Mouse (Mus musculus) hindbrain, embryonic 10.5 days (tissue): ENCODE measurements around the gene Cdca3. TPM values are rescaled to one million over a fixed set of nuclear protein-coding genes. Genes with fewer than 3 reads are reported as not detected.

Experiments used
- DNase-seq: peaks from one replicate; pipeline ENCODE4 v3.0.0-alpha.2; 2017; ENCODE audit warnings: low spot score
- H3K27ac ChIP-seq: fragments of 300-500 bp; sonication (generic); 2 replicates; pipeline ENCODE4 v1.5.1; 2016; ENCODE audit warnings: mild to moderate bottlenecking, moderate library complexity
- H3K27me3 ChIP-seq: fragments of 300-500 bp; sonication (generic); 2 replicates; pipeline ENCODE4 v1.6.1; 2016; ENCODE audit warnings: mild to moderate bottlenecking; ENCODE audit not compliant: poor library complexity, insufficient read depth, severe bottlenecking
- H3K36me3 ChIP-seq: fragments of 300-500 bp; sonication (generic); 2 replicates; pipeline ENCODE4 v1.6.1; 2016; ENCODE audit warnings: mild to moderate bottlenecking, moderate library complexity
- H3K4me1 ChIP-seq: fragments of 300-500 bp; sonication (generic); replicated peaks from 2 replicates; pipeline ENCODE4 v1.6.1; 2016; ENCODE audit warnings: mild to moderate bottlenecking
- H3K4me3 ChIP-seq: fragments of 300-500 bp; sonication (generic); 2 replicates; pipeline ENCODE4 v1.5.1; 2016; ENCODE audit warnings: mild to moderate bottlenecking, moderate library complexity
- H3K9me3 ChIP-seq: fragments of 300-500 bp; sonication (generic); 2 replicates; pipeline ENCODE4 v1.6.1; 2016; ENCODE audit warnings: mild to moderate bottlenecking, moderate library complexity
- WGBS: fragments of 180-500 bp; shearing (Covaris S2); methylation state at CpG from one replicate; pipeline ENCODE4 v1.1.7; 2016; 5-methylcytosine and 5-hydroxymethylcytosine counted together
- polyA plus RNA-seq: library from polyadenylated mRNA; unstranded; fragments of >200 nt; fragmentation: Nextera tagmentation; extraction: Ambion mirVana; gene quantifications from 2 replicates; pipeline ENCODE4 v1.2.1, GENCODE M21; 2016

The Cdca3 gene
- polyA plus RNA-seq, 1 experiment from 2014 or later, result 232 TPM

DNA sequence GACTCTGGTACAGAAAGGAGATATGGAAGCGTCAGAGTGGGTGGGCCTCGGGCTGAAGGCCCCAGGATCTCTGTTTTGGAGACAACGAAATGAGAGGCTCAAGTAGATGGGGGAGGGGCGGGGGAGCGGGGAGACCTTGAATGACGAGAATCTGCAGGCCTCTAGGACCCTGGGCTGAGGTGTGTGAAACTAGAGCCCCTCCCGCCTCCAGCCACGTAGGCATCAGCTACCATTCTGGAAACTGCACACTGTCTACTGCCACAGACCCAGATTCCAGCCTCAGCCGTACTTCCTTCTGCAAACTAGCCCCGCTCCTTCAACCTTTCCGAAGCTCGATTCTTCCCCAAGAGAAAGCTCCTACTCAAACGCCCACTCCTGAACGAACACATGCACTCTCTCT, 27.0 kb downstream of the Cdca3 start:
- Histone ChIP-seq H3K4me3 (peak overlapping the region; percentile 86), H3K27ac (peak overlapping the region; percentile 97), H3K4me1 (peaks cover 61% of the 10 kb centered on the region), H3K27me3 (peaks cover 31% of the 10 kb centered on the region), H3K36me3 (peaks cover 18% of the 10 kb centered on the region), H3K9me3 (no peaks in the 10 kb centered on the region)
- 8% methylated on average over 14 of the region's 14 CpGs for WGBS
- DNase-seq, result peak; percentile 71

DNA sequence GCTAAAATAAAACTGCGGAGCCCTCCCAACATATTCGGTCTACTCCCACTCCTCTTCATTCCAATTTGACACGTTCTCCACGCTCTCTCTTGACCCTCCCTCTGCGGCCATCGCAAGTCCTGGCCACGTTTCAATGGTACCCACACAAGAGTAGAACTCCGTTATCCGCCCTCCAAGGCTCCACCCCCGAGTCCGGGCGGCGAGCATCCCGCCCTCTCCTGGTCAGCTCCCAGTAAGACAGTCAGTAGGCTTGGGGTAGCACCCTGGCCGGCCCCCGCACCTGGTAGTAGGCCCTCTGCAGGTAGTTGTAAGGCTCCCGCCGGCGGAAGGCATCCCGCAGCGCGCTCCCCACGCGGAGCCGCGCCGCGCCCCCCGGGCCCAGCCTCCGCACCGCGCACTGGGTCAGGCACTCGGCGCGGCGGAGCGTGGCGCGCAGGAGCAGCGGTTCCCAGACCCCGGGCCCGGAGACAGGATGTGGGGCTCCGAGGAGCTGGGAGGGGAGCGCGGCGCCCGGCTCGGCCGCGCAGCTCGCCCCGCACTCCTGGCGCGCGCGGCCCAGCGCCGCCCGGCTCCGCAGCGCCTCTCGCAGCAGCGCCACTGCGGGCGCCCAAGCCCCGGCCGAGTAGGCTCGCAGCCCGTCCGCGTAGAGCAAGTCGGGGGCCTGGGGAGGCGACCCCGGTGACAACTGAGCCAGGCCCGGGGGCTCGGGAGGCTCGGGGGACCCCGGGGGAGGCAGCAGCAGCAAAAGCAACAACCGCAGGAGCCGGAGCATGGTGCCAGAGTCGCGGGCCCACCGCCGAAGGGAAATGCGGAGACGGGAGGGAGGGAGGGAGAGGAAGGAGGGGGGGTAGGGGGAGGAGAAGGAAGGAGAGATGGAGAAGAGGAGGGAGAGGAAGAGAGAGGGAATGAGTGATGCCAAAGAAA, 27.8 kb downstream of the Cdca3 start, which contains the start of gene P3h3:
Gene P3h3, minus strand, starts transcription at position 837 of the 924 bp plus-strand sequence.
- peaks cover 69% of the 10 kb centered on the region for H3K4me1 ChIP-seq
- peak; percentile 89 for DNase-seq
- peaks cover 40% of the 10 kb centered on the region for H3K27me3 ChIP-seq
- H3K9me3 ChIP-seq, result no peaks in the 10 kb centered on the region
- H3K4me3 ChIP-seq, result peak within 1 kb of the TSS; percentile 86
- peaks cover 20% of the 10 kb centered on the region for H3K36me3 ChIP-seq
- peak within 1 kb of the TSS; percentile 97 for H3K27ac ChIP-seq
- WGBS, result under 1% methylated on average over 86 of the region's 86 CpGs

DNA sequence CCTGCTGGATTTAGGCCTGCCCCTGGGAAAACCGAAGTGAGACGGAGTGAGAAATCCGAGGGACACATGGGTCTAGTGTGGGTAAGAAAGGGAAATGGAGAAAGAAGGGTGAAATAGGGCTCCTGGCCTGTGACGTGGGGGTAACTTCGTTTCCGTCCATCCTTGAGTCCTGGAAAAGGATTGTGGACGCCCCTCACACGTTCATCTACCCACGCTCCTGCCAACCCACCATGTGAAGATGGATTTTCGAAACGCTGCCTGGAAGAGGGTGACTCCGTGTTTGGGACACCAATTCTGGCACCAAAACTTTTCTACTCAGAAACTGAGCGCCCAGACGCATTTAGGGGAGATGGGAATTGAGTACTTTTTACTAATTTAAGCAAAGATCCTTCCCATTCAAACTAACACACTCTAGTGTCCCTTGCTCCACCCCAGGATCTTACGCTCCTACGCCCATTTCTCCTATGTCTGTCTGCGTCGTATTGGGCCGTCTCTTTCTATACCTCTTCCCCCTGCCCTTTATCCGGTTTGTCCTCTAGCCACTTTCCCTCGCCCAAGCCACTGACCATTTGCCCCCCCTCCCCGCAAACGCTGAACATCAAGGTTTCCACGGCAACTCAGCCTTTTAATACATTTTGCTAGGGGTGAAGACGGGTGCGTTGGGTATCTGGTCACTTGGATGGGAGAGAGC, 28.6 kb downstream of the Cdca3 start:
- DNase-seq, result no peak
- WGBS, result 24% methylated on average over 26 of the region's 26 CpGs
- Histone ChIP-seq H3K36me3 (peaks cover 17% of the 10 kb centered on the region), H3K4me1 (peaks cover 77% of the 10 kb centered on the region), H3K4me3 (peak overlapping the region; percentile 86), H3K27me3 (peaks cover 48% of the 10 kb centered on the region), H3K27ac (peak overlapping the region; percentile 97), H3K9me3 (no peaks in the 10 kb centered on the region)

DNA sequence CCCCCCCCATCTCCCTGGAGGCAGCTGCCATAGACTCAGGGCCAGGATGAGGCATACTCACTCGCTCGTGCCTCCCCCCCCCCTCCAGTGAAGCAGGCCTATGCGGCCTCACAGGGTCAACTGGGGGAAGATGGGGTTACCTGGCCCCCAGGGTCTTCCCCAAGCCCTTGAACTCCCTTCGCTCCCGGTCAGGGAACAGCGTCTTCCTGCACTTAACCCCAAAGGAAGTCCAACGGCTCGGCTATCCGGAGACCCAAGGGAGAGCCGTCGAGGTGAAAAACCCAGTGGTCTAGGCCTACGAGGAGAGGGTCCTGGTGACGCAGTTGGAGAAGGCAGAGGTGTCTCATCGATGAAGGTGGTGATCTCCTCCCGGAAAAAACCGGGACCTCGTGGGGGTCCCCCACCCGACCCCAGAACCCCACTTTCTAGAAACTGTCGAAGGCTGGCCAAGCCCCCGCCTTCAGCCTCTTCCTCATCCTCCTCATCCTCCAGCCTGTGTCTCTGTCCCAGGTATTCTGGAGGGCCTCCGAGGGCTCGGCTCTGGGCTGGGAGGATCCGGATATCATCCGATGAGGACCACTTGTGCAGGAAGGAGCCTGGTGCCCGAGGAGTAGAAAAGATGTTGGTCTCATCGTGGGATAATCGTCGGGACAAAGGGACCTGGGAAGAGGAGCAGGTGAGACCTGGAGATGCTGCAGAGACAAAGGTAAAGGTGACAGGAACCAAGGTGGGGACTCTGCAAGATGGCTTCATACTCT, 29.4 kb downstream of the Cdca3 start:
- H3K4me3 ChIP-seq, result peak overlapping the region; percentile 86; the same call in 1 of the 2 replicates
- H3K27ac ChIP-seq, result 0 out of 2 replicates have a peak overlapping the region, but pooled peaks have one; percentile 23
- no peaks in the 10 kb centered on the region for H3K9me3 ChIP-seq
- H3K36me3 ChIP-seq, result peaks cover 10% of the 10 kb centered on the region; the same call in 1 of the 2 replicates
- peaks cover 52% of the 10 kb centered on the region for H3K27me3 ChIP-seq
- peaks cover 85% of the 10 kb centered on the region for H3K4me1 ChIP-seq
- DNase-seq, result no peak
- 76% methylated on average over 28 of the region's 28 CpGs for WGBS

DNA sequence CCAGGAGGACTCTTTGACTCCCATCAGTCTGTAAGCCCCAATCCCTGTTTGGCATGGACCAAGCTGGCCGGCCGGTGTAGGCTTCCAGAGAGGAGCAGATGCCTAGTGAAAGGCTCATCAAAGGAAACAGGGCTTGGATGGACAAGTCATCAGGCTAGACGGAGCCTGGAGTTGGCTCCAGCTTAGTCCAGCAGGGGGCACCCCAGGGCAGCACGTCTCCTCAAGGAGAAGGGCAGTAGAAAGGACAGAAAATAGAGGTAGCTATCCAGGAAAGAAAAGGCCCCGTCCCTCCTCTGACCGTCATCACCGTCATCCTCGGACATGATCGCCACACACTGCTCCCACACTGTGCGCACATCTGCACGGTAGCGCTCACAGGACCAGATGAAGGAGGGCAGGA, 30.4 kb downstream of the Cdca3 start:
- Histone ChIP-seq H3K4me1 (peaks cover 91% of the 10 kb centered on the region), H3K27ac (peak overlapping the region; percentile 66), H3K4me3 (peak overlapping the region; percentile 14), H3K36me3 (peaks cover 5% of the 10 kb centered on the region; the same call in 1 of the 2 replicates), H3K27me3 (peaks cover 57% of the 10 kb centered on the region), H3K9me3 (no peaks in the 10 kb centered on the region)
- DNase-seq, result peak; percentile 91
- 10% methylated on average over 12 of the region's 12 CpGs for WGBS

DNA sequence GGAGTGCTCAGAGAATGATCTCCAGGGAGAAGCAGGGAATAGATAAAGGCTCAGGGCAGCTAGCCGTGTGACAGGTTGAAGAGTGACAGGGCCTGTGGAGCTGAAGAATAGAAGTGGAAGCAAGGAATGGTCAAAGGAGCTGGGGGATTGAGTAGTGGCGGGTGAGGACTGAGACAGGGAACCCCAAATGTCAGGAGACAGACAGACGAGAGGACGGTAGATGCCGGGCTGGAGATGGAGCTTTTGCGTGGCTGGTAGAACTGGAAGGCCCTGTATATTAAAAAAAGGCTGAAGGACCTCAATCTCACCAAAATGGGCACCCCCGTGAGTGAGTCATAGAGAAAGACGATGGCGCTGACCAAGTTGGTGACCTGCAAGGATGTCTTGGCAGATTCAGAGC, 31.2 kb downstream of the Cdca3 start:
- Histone ChIP-seq H3K36me3 (peaks cover 5% of the 10 kb centered on the region; the same call in 1 of the 2 replicates), H3K9me3 (no peaks in the 10 kb centered on the region), H3K27ac (0 out of 2 replicates have a peak overlapping the region, but pooled peaks have one; percentile 66), H3K27me3 (peaks cover 61% of the 10 kb centered on the region), H3K4me3 (no peak overlapping the region), H3K4me1 (peaks cover 92% of the 10 kb centered on the region)
- WGBS, result 79% methylated on average over 9 of the region's 9 CpGs
- DNase-seq, result no peak

DNA sequence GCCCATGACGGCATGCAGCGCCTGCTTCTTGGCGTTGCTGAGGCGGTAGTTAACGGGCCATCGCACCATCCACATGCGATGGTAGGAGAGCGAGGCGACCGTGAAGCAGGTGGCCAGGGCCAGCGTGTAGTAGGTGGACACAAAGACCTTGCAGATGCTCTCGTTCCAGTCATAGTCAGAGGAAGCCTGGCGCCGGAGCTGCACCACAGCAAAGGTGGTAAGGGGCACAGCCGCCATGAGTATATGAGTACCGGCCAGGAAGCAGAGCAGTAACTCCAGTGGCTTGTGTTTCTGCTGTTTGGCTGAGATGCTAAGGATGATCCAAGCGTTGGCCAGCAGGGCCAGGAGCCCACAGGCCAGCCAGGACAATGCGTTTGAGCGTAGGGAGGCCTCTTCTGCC, 31.9 kb downstream of the Cdca3 start:
- Histone ChIP-seq H3K4me3 (no peak overlapping the region), H3K36me3 (peaks cover 5% of the 10 kb centered on the region; the same call in 1 of the 2 replicates), H3K9me3 (no peaks in the 10 kb centered on the region), H3K27me3 (peaks cover 64% of the 10 kb centered on the region), H3K27ac (peak overlapping the region; percentile 94), H3K4me1 (peaks cover 93% of the 10 kb centered on the region)
- WGBS, result 80% methylated on average over 19 of the region's 19 CpGs
- DNase-seq, result no peak

DNA sequence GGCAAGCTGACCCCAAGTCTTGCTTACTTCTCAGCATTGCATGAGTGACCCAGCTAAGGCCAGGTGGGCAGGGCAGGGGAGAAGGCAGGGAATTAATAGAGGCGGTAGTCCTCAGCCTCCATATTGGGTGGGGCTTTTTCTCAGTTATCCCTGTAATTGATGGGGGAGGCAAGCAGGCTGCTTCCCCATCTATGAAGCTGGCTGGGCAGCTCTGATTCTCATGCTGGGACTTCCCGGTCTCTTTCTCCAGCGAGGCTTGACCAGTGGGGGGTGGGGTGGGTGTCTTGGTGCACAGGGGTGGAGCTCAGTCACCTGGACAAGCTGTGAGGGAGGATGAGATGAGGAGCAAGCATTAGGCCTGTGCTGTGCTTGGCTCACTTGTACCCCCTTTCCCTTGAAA, 32.5 kb downstream of the Cdca3 start:
- peak overlapping the region; percentile 71; the same call in 1 of the 2 replicates for H3K4me3 ChIP-seq
- H3K27me3 ChIP-seq, result peaks cover 70% of the 10 kb centered on the region
- H3K27ac ChIP-seq, result peak overlapping the region; percentile 94

DNA sequence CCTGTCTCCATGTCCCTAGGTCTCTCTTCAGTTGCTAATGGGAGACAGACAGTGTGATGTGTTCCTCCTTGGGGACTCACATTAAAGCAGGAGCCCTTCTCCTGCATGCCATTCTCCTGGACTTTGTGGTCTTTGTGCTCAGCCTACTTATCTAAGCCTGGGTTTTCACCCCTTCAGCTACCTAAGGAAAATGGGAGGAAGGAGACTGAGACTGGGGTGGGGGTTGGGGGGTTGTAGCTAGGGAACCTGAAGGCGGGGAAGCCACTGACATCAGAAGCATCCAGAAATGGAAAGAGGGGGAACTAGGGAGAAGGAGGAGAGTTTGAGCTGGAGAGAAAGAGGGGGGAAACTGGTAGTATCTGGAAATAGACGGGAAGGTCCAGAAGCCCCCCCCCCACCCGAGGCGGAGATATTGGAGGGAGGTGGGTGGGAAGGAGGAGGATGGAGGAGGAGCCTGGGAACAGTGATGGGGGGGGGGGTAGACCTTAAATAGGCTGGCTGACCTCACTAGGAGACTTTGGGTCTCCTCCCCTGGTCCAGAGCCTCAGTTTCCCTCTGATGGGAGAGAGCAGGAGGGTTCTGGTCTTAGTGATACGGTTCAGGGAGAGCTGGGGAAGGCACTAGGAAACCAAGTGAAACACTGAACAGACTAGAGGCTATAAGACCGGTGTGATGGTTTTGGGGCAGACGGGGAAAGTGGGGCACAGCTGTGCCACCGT, 33.2 kb downstream of the Cdca3 start:
- Histone ChIP-seq H3K4me3 (peak overlapping the region; percentile 71), H3K4me1 (peaks cover 85% of the 10 kb centered on the region), H3K27ac (peak overlapping the region; percentile 94), H3K9me3 (no peaks in the 10 kb centered on the region), H3K36me3 (peaks cover 5% of the 10 kb centered on the region; the same call in 1 of the 2 replicates), H3K27me3 (peaks cover 71% of the 10 kb centered on the region)
- no peak for DNase-seq
- WGBS, result 13% methylated on average over 8 of the region's 8 CpGs

More for the DNA sequence above, 32.5 kb downstream of the Cdca3 start:
- 32% methylated on average over 3 of the region's 3 CpGs for WGBS
- Histone ChIP-seq H3K4me1 (peaks cover 92% of the 10 kb centered on the region), H3K36me3 (peaks cover 5% of the 10 kb centered on the region; the same call in 1 of the 2 replicates), H3K9me3 (no peaks in the 10 kb centered on the region)
- DNase-seq, result no peak

DNA sequence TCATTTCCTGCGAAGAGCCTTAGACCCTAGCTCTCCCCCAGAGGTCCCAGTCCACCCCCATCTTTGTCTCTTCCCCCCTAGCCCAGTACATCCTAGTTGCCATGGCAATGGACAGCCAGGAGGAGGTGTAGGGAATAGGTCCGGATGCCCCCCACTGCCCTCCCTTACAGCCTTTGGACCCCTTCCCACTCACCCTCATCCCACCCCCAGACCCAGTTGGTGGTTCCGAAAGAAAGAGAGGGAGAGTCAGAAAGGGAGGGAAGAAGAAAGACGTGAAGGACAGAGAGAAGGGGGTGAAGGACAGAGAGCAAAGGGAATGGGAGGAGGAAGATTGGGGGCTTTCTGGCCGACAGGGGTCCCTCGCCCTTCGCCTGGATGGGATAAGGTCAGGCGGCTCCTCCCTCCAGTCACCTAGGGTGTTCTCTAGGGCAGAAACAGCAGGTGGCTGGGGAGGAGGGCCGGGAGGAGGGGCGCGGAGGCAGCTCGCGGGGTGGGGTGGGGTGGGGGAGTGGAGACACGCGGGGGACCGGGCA, 33.8 kb downstream of the Cdca3 start:
- peaks cover 68% of the 10 kb centered on the region for H3K27me3 ChIP-seq
- H3K27ac ChIP-seq, result peak overlapping the region; percentile 94
- H3K4me1 ChIP-seq, result peaks cover 78% of the 10 kb centered on the region
- WGBS, result 0% methylated on average over 16 of the region's 16 CpGs
- H3K9me3 ChIP-seq, result no peaks in the 10 kb centered on the region
- H3K4me3 ChIP-seq, result peak overlapping the region; percentile 71
- peak; percentile 26 for DNase-seq
- peaks cover 5% of the 10 kb centered on the region; the same call in 1 of the 2 replicates for H3K36me3 ChIP-seq

DNA sequence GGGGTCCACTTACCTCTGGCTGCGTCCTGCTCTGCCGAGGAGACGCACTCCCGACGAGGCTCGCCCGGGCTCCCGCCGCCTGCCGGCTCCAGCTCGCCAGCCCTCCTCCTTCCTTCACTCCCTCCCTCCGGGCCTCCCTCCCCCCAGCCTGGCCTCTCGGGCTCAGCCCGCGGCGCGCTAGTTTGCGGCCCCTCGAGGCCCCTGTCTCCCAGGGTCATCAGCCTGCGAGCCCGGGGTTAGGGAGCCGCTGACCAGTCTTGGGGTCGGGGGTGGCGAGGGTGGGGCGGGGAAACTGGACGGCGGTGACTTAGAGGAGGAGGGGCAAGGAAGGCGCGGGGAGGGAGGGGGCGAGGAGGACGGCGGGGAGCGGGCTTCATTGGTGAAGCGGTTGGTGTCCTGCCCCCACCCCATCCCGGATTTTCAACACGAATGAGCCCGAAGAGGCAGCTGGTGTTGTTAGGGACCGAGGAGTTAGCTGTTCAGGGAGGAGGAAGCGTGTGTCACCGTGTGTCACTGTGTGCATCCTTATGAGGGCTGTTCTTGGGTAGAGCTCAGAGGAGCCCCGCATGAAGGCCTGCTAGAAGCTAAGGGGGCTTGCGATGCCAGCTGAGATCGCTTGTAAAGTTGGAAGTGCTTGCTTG, 34.4 kb downstream of the Cdca3 start, which contains the start of gene Gpr162:
Gene Gpr162, minus strand, starts transcription at position 326 of the 641 bp plus-strand sequence.
- Histone ChIP-seq H3K4me1 (peaks cover 72% of the 10 kb centered on the region), H3K4me3 (peak within 1 kb of the TSS; percentile 71), H3K27ac (peak within 1 kb of the TSS; percentile 94), H3K36me3 (peaks cover 5% of the 10 kb centered on the region; the same call in 1 of the 2 replicates), H3K27me3 (peaks cover 62% of the 10 kb centered on the region), H3K9me3 (no peaks in the 10 kb centered on the region)
- WGBS, result under 1% methylated on average over 43 of the region's 43 CpGs
- peak; percentile 76 for DNase-seq
